Mouse (Mus musculus): ENCODE results near the gene Sorcs2. TPM values are rescaled to one million over a fixed set of nuclear protein-coding genes. Genes with fewer than 3 reads are reported as not detected.
"Not testable (repeated sequence)": the region's sequence is repeated elsewhere in the genome, so short reads cannot be mapped to it uniquely, and the experiment has no call there.

The Sorcs2 gene
- polyA plus RNA-seq, 1 experiment from 2014 or later: 11.1 TPM

- H3K4me3 ChIP-seq (ENCODE audit: low read length): no peak overlapping the region
- no peaks in the 10 kb centered on the region for H3K9me3 ChIP-seq (ENCODE audit: low read length)
- WGBS: 91% methylated on average over 12 of the region's 12 CpGs
- H3K4me1 ChIP-seq (ENCODE audit: insufficient read depth, low read length): peaks cover 4% of the 10 kb centered on the region; the same call in 1 of the 2 replicates
- no peak overlapping the region for H3K9ac ChIP-seq (replicated peaks; ENCODE audit: low read length)
- no peaks in the 10 kb centered on the region for H3K36me3 ChIP-seq (ENCODE audit: insufficient read depth, low read length)
- H3K27me3 ChIP-seq (ENCODE audit: insufficient read depth, low read length): no peaks in the 10 kb centered on the region
- no peak overlapping the region for H3K27ac ChIP-seq (ENCODE audit: low read length)
- no peak for ATAC-seq (ENCODE audit: low FRiP score, low TSS enrichment)
- H3K4me2 ChIP-seq (replicated peaks; ENCODE audit: low read depth, low read length): no peak overlapping the region
These were observed 139.4 kb downstream of the Sorcs2 start for GRCm38 (mm10) chr5:36258387-36259181.

GRCm38 (mm10) chr5:36257008-36257407, 140.9 kb downstream of the Sorcs2 start:
- 94% methylated on average over 5 of the region's 5 CpGs for WGBS

DNA sequence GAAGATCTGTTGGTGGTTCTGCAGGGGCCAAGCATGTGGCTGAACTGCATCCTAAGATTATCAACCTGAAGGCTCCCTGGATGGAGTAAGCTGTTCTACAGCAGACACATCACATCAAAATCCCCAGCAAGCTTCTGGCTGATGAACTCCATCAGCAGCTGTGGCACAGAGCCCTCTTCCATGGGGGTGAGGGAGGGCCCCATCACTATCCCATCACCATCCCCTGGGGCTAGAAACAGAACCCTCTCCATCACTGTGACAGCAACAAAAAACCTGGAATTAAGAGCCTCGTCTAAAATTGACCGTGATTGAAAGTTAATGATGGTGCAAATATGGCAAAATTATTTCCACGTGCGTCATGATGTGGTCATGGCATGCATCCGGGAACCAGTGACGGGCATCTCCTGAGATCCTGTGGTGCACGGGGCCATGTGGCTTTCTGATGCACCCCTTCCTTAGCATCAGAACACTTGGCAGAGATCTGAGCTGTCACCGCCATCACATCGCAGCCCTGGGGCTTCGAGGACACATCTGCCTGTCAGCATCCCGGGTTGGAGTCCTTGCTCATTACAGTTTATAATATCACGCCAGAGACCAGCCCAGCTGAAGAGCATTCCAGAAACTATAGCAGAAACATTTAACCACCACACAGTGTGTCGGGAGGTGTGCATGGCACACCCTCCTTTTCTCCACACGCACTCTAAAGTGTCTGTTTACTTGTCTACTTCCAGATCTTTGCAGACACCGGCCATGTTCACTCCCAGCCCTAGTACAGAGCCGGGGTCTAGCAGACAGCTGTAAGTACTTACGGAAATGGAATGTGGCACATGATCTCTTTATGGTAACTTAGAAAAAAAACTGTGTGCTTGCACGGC, 143.1 kb downstream of the Sorcs2 start:
- Histone ChIP-seq H3K36me3 (ENCODE audit: insufficient read depth, low read length) (no peaks in the 10 kb centered on the region), H3K4me2 (replicated peaks; ENCODE audit: low read depth, low read length) (no peak overlapping the region), H3K4me1 (ENCODE audit: insufficient read depth, low read length) (no peaks in the 10 kb centered on the region), H3K9ac (replicated peaks; ENCODE audit: low read length) (no peak overlapping the region), H3K4me3 (ENCODE audit: low read length) (no peak overlapping the region), H3K9me3 (ENCODE audit: low read length) (no peaks in the 10 kb centered on the region), H3K27ac (ENCODE audit: low read length) (no peak overlapping the region), H3K27me3 (ENCODE audit: insufficient read depth, low read length) (no peaks in the 10 kb centered on the region)
- WGBS: 67% methylated on average over 18 of the region's 18 CpGs
- no peak; the same call in 1 of the 2 replicates for ATAC-seq (ENCODE audit: low FRiP score, low TSS enrichment)

More at GRCm38 (mm10) chr5:36257008-36257407, 140.9 kb downstream of the Sorcs2 start:
- Histone ChIP-seq H3K9ac (replicated peaks; ENCODE audit: low read length) (no peak overlapping the region), H3K4me1 (ENCODE audit: insufficient read depth, low read length) (peaks cover 4% of the 10 kb centered on the region; the same call in 1 of the 2 replicates), H3K36me3 (ENCODE audit: insufficient read depth, low read length) (no peaks in the 10 kb centered on the region), H3K4me3 (ENCODE audit: low read length) (no peak overlapping the region), H3K27ac (ENCODE audit: low read length) (no peak overlapping the region), H3K27me3 (ENCODE audit: insufficient read depth, low read length) (no peaks in the 10 kb centered on the region), H3K4me2 (replicated peaks; ENCODE audit: low read depth, low read length) (no peak overlapping the region), H3K9me3 (ENCODE audit: low read length) (no peaks in the 10 kb centered on the region)
- no peak for ATAC-seq (ENCODE audit: low FRiP score, low TSS enrichment)

- Histone ChIP-seq H3K9ac (replicated peaks; ENCODE audit: low read length) (no peak overlapping the region), H3K4me3 (ENCODE audit: low read length) (no peak overlapping the region), H3K27ac (ENCODE audit: low read length) (peak overlapping the region; percentile 41; the same call in 1 of the 2 replicates), H3K9me3 (ENCODE audit: low read length) (no peaks in the 10 kb centered on the region), H3K36me3 (ENCODE audit: insufficient read depth, low read length) (no peaks in the 10 kb centered on the region), H3K4me2 (replicated peaks; ENCODE audit: low read depth, low read length) (no peak overlapping the region), H3K27me3 (ENCODE audit: insufficient read depth, low read length) (no peaks in the 10 kb centered on the region), H3K4me1 (ENCODE audit: insufficient read depth, low read length) (no peaks in the 10 kb centered on the region)
- ATAC-seq (ENCODE audit: low FRiP score, low TSS enrichment): no peak
- 52% methylated on average over 17 of the region's 17 CpGs for WGBS
These were observed 145.0 kb downstream of the Sorcs2 start for GRCm38 (mm10) chr5:36252746-36253504.

DNA sequence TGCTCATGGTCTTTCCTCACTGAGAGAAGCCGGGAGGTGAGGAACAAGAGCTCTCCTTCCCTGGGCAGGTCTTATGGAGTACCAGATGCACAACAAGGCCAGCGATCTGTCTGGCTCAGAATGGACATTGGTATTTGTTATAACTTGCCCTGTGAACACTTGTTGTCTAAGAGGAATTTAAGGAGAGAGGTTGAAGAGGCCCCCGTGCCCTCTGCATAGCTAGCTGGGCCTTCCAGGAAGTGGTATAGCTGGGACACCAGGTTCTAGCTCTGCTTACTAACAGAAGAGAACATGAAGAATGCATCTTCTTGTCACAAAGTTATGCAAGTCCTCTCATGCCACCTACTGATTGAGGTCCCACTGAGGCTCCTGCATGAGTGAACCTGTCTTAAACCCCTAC, 149.9 kb downstream of the Sorcs2 start:
- H3K4me1 ChIP-seq (ENCODE audit: insufficient read depth, low read length): no peaks in the 10 kb centered on the region
- ATAC-seq (ENCODE audit: low FRiP score, low TSS enrichment): no peak
- no peaks in the 10 kb centered on the region for H3K36me3 ChIP-seq (ENCODE audit: insufficient read depth, low read length)
- no peak overlapping the region for H3K4me2 ChIP-seq (replicated peaks; ENCODE audit: low read depth, low read length)
- H3K9ac ChIP-seq (replicated peaks; ENCODE audit: low read length): no peak overlapping the region
- WGBS: 81% methylated on average over 3 of the region's 3 CpGs
- no peaks in the 10 kb centered on the region for H3K27me3 ChIP-seq (ENCODE audit: insufficient read depth, low read length)
- no peak overlapping the region for H3K27ac ChIP-seq (ENCODE audit: low read length)
- H3K4me3 ChIP-seq (ENCODE audit: low read length): no peak overlapping the region
- H3K9me3 ChIP-seq (ENCODE audit: low read length): no peaks in the 10 kb centered on the region

- not testable (repeated sequence) for H3K4me3 ChIP-seq (ENCODE audit: low read length); H3K4me2 ChIP-seq (replicated peaks; ENCODE audit: low read depth, low read length); ATAC-seq (ENCODE audit: low FRiP score, low TSS enrichment); H3K27ac ChIP-seq (ENCODE audit: low read length); H3K9ac ChIP-seq (replicated peaks; ENCODE audit: low read length); H3K36me3 ChIP-seq (ENCODE audit: insufficient read depth, low read length); H3K9me3 ChIP-seq (ENCODE audit: low read length); H3K4me1 ChIP-seq (ENCODE audit: insufficient read depth, low read length); H3K27me3 ChIP-seq (ENCODE audit: insufficient read depth, low read length)
- WGBS: 92% methylated on average over 7 of the region's 10 CpGs
These were observed 160.4 kb downstream of the Sorcs2 start for GRCm38 (mm10) chr5:36237526-36237925.

- Histone ChIP-seq H3K9me3 (ENCODE audit: low read length) (no peaks in the 10 kb centered on the region), H3K4me3 (ENCODE audit: low read length) (no peak overlapping the region), H3K36me3 (ENCODE audit: insufficient read depth, low read length) (no peaks in the 10 kb centered on the region), H3K4me2 (replicated peaks; ENCODE audit: low read depth, low read length) (no peak overlapping the region), H3K27ac (ENCODE audit: low read length) (no peak overlapping the region), H3K4me1 (ENCODE audit: insufficient read depth, low read length) (peaks cover 16% of the 10 kb centered on the region), H3K9ac (replicated peaks; ENCODE audit: low read length) (no peak overlapping the region), H3K27me3 (ENCODE audit: insufficient read depth, low read length) (no peaks in the 10 kb centered on the region)
- ATAC-seq (ENCODE audit: low FRiP score, low TSS enrichment): no peak
- WGBS: 56% methylated on average over 9 of the region's 9 CpGs
These were observed 167.6 kb downstream of the Sorcs2 start for GRCm38 (mm10) chr5:36230301-36230780.

GRCm38 (mm10) chr5:36228405-36229370, 169.3 kb downstream of the Sorcs2 start:
- H3K4me2 ChIP-seq (replicated peaks; ENCODE audit: low read depth, low read length): no peak overlapping the region
- H3K4me3 ChIP-seq (ENCODE audit: low read length): no peak overlapping the region
- H3K9me3 ChIP-seq (ENCODE audit: low read length): no peaks in the 10 kb centered on the region
- no peaks in the 10 kb centered on the region for H3K36me3 ChIP-seq (ENCODE audit: insufficient read depth, low read length)
- no peak for ATAC-seq (ENCODE audit: low FRiP score, low TSS enrichment)
- peaks cover 12% of the 10 kb centered on the region for H3K4me1 ChIP-seq (ENCODE audit: insufficient read depth, low read length)
- WGBS: 69% methylated on average over 23 of the region's 23 CpGs
- H3K27ac ChIP-seq (ENCODE audit: low read length): no peak overlapping the region
- no peaks in the 10 kb centered on the region for H3K27me3 ChIP-seq (ENCODE audit: insufficient read depth, low read length)
- no peak overlapping the region for H3K9ac ChIP-seq (replicated peaks; ENCODE audit: low read length)
